Mouse (Mus musculus) heart, embryonic 13.5 days (tissue): Measurements from ENCODE around the gene Bpgm. TPM values are rescaled to one million over a fixed set of nuclear protein-coding genes. Genes with fewer than 3 reads are reported as not detected.

Experiments used
- ATAC-seq: fragments of 200-750 bp; cut with Nextera tagmentation; 2 replicates; pipeline ENCODE4 v1.8.0; 2017; ENCODE audit warnings: moderate TSS enrichment; ENCODE audit not compliant: insufficient number of reproducible peaks, low FRiP score, low TSS enrichment; ENCODE audit errors: extremely low read depth
- H3K27ac ChIP-seq: fragments of 300-500 bp; sonication (generic); replicated peaks from 2 replicates; pipeline ENCODE4 v1.5.1; 2015; ENCODE audit warnings: moderate library complexity, mild to moderate bottlenecking, inconsistent platforms
- H3K27me3 ChIP-seq: fragments of 300-500 bp; sonication (generic); replicated peaks from 2 replicates; pipeline ENCODE4 v1.6.1; 2015; ENCODE audit warnings: mild to moderate bottlenecking, inconsistent platforms
- H3K36me3 ChIP-seq: fragments of 300-500 bp; sonication (generic); 2 replicates; pipeline ENCODE4 v1.6.1; 2015; ENCODE audit warnings: mild to moderate bottlenecking, inconsistent platforms
- H3K4me1 ChIP-seq: fragments of 300-500 bp; sonication (generic); 2 replicates; pipeline ENCODE4 v1.6.1; 2015; ENCODE audit warnings: inconsistent platforms
- H3K4me2 ChIP-seq: fragments of 300-500 bp; sonication (generic); 2 replicates; pipeline ENCODE4 v1.6.1; 2015; ENCODE audit warnings: inconsistent platforms, mild to moderate bottlenecking, moderate library complexity
- H3K4me3 ChIP-seq: fragments of 300-500 bp; sonication (generic); 2 replicates; pipeline ENCODE4 v1.5.1; 2015; ENCODE audit warnings: moderate library complexity, mild to moderate bottlenecking, inconsistent platforms
- H3K9ac ChIP-seq: fragments of 300-500 bp; sonication (generic); 2 replicates; pipeline ENCODE4 v1.6.1; 2015; ENCODE audit warnings: inconsistent platforms, mild to moderate bottlenecking, moderate library complexity
- H3K9me3 ChIP-seq: fragments of 300-500 bp; sonication (generic); 2 replicates; pipeline ENCODE4 v1.6.1; 2016; ENCODE audit warnings: inconsistent platforms
- WGBS: fragments of 180-500 bp; shearing (Covaris S2); methylation state at CpG from one replicate; pipeline ENCODE4 v1.1.7; 2015; ENCODE audit warnings: mixed read lengths; 5-methylcytosine and 5-hydroxymethylcytosine counted together
- polyA plus RNA-seq: library from polyadenylated mRNA; unstranded; fragments of >200 nt; fragmentation: Nextera tagmentation; extraction: Ambion mirVana; gene quantifications from 2 replicates; pipeline ENCODE4 v1.2.1, GENCODE M21; 2015

Bpgm gene
- polyA plus RNA-seq, 1 experiment from 2014 or later = 111 TPM

DNA sequence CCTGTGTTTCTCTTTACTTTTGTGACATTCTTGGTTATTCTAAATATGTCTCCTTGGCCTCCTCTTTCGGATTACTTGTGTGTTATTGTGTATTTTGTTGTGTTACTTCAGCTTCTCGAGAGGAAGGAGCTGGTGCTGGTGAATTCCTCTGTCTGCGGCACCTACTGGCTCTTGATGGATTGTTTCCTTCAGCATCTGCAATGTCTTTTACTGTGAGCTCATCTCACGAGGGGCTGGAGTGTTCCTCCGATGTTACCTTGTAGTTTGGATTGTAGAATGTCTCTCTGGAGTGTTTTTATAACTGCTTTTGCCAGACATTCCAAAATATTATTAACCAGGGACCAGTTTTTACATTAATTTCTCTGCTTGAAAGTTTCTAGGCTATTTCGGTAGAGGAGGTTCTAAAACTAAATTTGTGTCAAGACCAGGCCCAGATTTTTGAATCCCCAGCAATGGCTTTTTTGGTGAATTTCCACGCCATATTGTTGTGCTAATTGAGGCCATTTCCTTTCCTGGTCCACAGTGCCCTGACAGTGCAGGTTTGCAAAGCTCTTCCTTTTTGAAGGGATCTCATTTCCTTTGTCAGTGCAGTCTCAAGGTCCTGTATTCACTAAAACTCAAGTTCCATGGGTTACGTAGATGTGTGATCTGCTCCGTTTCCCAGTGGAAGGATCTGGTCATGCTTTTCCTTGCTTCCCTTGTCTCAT is 78.4 kb downstream of the Bpgm start:
- Histone ChIP-seq H3K9ac (no peak overlapping the region), H3K4me2 (no peak overlapping the region), H3K9me3 (peaks cover 7% of the 10 kb centered on the region), H3K27me3 (no peaks in the 10 kb centered on the region), H3K4me1 (peaks cover 7% of the 10 kb centered on the region), H3K27ac (no peak overlapping the region), H3K4me3 (no peak overlapping the region), H3K36me3 (no peaks in the 10 kb centered on the region)
- 66% methylated on average over 9 of the region's 9 CpGs for WGBS
- ATAC-seq = no peak

Other genes starting within 250 kb of the Bpgm start
- gene Akr1b3, start 158.7 kb upstream of the Bpgm start, polyA plus RNA-seq = 176 and 192 TPM in 2 replicates
- 11.0 and 12.0 TPM in 2 replicates for gene Akr1b8, start 122.1 kb upstream of the Bpgm start, polyA plus RNA-seq
- 55.7 and 59.7 TPM in 2 replicates for gene Akr1b10, start 92.0 kb upstream of the Bpgm start, polyA plus RNA-seq
- gene Akr1b7, start 63.9 kb upstream of the Bpgm start, polyA plus RNA-seq = 0.11 TPM in 1 of 2 replicates, not detected in the other
- gene Cald1, start 122.3 kb downstream of the Bpgm start, polyA plus RNA-seq = 165 and 173 TPM in 2 replicates